13 mouse cellular contexts compared by ENCODE assay signal in genomic region chr17:12113626-12114025, GRCm38 (mm10).
"Had no signal": no experiment of that assay in that cellular context is flagged by ENCODE, and none has a peak within 500 bp of the region (broad histone marks: within the 10 kb centered on the region; RNA-seq: fewer than 3 reads in every experiment).

No protein-coding gene starts in this region.

- DNase-seq: gastrocnemius, adult 2 months; gastrocnemius, postnatal 10 days; gastrocnemius, postnatal 25 days; heart, adult 2 months; heart, postnatal 10 days; heart, postnatal 4 days; kidney, adult 18-20 months; kidney, adult 8-10 months; kidney, postnatal 10 days; kidney, postnatal 25 days; kidney, postnatal 4 days; liver; liver, embryonic 13.5 days had no signal
